In the genomic region with DNA sequence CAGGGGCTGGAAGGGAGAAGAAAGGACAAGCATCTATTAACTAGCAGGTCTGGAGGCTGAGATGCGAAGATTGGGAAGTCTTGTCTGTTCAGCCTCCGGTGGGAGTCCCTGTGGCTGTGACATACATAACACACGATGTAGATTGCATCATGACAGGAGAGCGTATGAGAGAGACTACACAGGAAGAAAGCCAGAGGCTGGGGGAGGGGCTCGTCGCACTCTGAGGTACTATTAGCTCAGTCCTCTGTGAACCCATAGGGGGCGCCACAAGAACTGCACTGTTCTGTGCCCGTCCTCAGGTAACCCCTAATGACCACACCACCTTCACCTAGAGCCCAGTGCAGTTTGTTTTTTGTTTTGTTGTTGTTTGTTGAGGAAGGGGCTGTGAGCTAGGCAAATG, we compare ENCODE assay signal across 12 mouse cellular contexts.
DNase-seq lines count a peak whose midpoint lies in the region; ATAC-seq and TF ChIP-seq lines count a peak whose summit lies in the region.
"Had no signal": no experiment of that assay in that cellular context is flagged by ENCODE, and none has a peak within 500 bp of the region (broad histone marks: within the 10 kb centered on the region; RNA-seq: fewer than 3 reads in every experiment).

No protein-coding gene starts in this region.

- intact Hi-C loops in gastrocnemius, adult 2 months (cut with DNase I): no loop called here

- TF ChIP-seq CTCF in gastrocnemius, adult 2 months (IDR thresholded peaks at IDR 0.05): peak; percentile 31; the same call in 1 of the 2 replicates
- TF ChIP-seq CTCF in spleen, adult 2 months (IDR thresholded peaks at IDR 0.05; ENCODE audit: extremely low read depth, insufficient read depth, insufficient read length, insufficient replicate concordance): 0 out of 2 replicates have a peak, but pooled peaks have one; percentile 5
- TF ChIP-seq CTCF in liver, embryonic 14.5 days (IDR thresholded peaks at IDR 0.05; ENCODE audit: low read depth): peak; percentile 41; the same call in 1 of the 2 replicates

- no peaks in the 10 kb centered on the region for H3K9me3 ChIP-seq in liver, embryonic 14.5 days (ENCODE audit: control insufficient read depth, low read length)
- H3K9me3 ChIP-seq in midbrain, embryonic 16.5 days (replicated peaks; ENCODE audit: control insufficient read depth, low read length, poor library complexity, severe bottlenecking): no peaks in the 10 kb centered on the region
- H3K9me3 ChIP-seq: forebrain, embryonic 15.5 days had no signal

- TF ChIP-seq EP300 in liver, embryonic 14.5 days (IDR thresholded peaks at IDR 0.05; ENCODE audit: low read depth): no peak

- ATAC-seq in liver, embryonic 14.5 days (ENCODE audit: insufficient read depth): no peak
- no peak for ATAC-seq in midbrain, embryonic 16.5 days
- no peak for ATAC-seq in monocyte, adult 5-6 weeks (replicated peaks; ENCODE audit: insufficient number of reproducible peaks, low FRiP score, low TSS enrichment, poor library complexity, severe bottlenecking)
- ATAC-seq: forebrain, embryonic 15.5 days; intestine, embryonic 16.5 days had no signal

- WGBS in spleen, adult 2 months: 76% methylated on average over 8 of the region's 8 CpGs
- 38% methylated on average over 8 of the region's 8 CpGs for WGBS in liver, embryonic 14.5 days (ENCODE audit: insufficient replicate concordance)
- 79% methylated on average over 8 of the region's 8 CpGs for WGBS in midbrain, embryonic 16.5 days

- H3K4me1 ChIP-seq in spleen, adult 2 months (ENCODE audit: control insufficient read depth, insufficient read depth, insufficient read length): no peaks in the 10 kb centered on the region
- peaks cover 0 to 3% of the 10 kb centered on the region in 2 experiments; a peak in 1 of 4 replicates for H3K4me1 ChIP-seq in liver, embryonic 14.5 days (replicated peaks; ENCODE audit: control insufficient read depth in 2 of 2, insufficient read depth in 2 of 2, low read length in 1 of 2)
- no peaks in the 10 kb centered on the region for H3K4me1 ChIP-seq in midbrain, embryonic 16.5 days (ENCODE audit: control insufficient read depth, insufficient read depth, low read length)
- H3K4me1 ChIP-seq: forebrain, embryonic 15.5 days had no signal

- H3K36me3 ChIP-seq in spleen, adult 2 months (ENCODE audit: control insufficient read depth, insufficient read depth, low read length): no peaks in the 10 kb centered on the region
- H3K36me3 ChIP-seq in liver, embryonic 14.5 days (replicated peaks; ENCODE audit: control insufficient read depth, insufficient read depth, low read depth): no peaks in the 10 kb centered on the region
- no peaks in the 10 kb centered on the region for H3K36me3 ChIP-seq in midbrain, embryonic 16.5 days (ENCODE audit: control insufficient read depth, insufficient read depth, low read length)
- H3K36me3 ChIP-seq: forebrain, embryonic 15.5 days had no signal

- DNase-seq in gastrocnemius, adult 2 months: no peak
- DNase-seq in gastrocnemius, adult 18-20 months (ENCODE audit: low spot score): no peak
- DNase-seq in spleen, adult 2 months (ENCODE audit: low read depth in 1 of 2, low spot score in 2 of 2): no peak
- DNase-seq in spleen, adult 12 weeks (ENCODE audit: low spot score): no peak
- DNase-seq in liver, embryonic 14.5 days (ENCODE audit: low read depth in 3 of 3, low spot score in 3 of 3): no peak
- no peak for DNase-seq in layer of hippocampus, postnatal 36 days
- DNase-seq: adrenal gland, adult 2 months; cerebellum, postnatal 25 days had no signal

- no peak overlapping the region for H3K4me2 ChIP-seq in liver, embryonic 14.5 days (ENCODE audit: low read depth)
- H3K4me2 ChIP-seq in midbrain, embryonic 16.5 days (ENCODE audit: low read length): no peak overlapping the region
- H3K4me2 ChIP-seq: forebrain, embryonic 15.5 days had no signal

- no peak overlapping the region for H3K27ac ChIP-seq in gastrocnemius, adult 2 months
- no peak overlapping the region for H3K27ac ChIP-seq in spleen, adult 2 months (ENCODE audit: insufficient read depth, low read length)
- no peak overlapping the region for H3K27ac ChIP-seq in liver, embryonic 14.5 days
- no peak overlapping the region for H3K27ac ChIP-seq in midbrain, embryonic 16.5 days (ENCODE audit: low read length)
- H3K27ac ChIP-seq: forebrain, embryonic 15.5 days had no signal

- no peak overlapping the region for H3K4me3 ChIP-seq in gastrocnemius, adult 2 months
- H3K4me3 ChIP-seq in spleen, adult 2 months (ENCODE audit: extremely low read depth, insufficient read depth, insufficient read length): no peak overlapping the region
- no peak overlapping the region for H3K4me3 ChIP-seq in liver, embryonic 14.5 days (ENCODE audit: insufficient read depth in 1 of 2, low read depth in 2 of 2, low read length in 2 of 2)
- no peak overlapping the region for H3K4me3 ChIP-seq in midbrain, embryonic 16.5 days (ENCODE audit: low read depth, low read length)
- H3K4me3 ChIP-seq: forebrain, embryonic 15.5 days had no signal

- H3K9ac ChIP-seq in liver, embryonic 14.5 days (replicated peaks): no peak overlapping the region
- no peak overlapping the region for H3K9ac ChIP-seq in midbrain, embryonic 16.5 days (ENCODE audit: low read depth, low read length)
- H3K9ac ChIP-seq: forebrain, embryonic 15.5 days had no signal

- no peaks in the 10 kb centered on the region for H3K27me3 ChIP-seq in spleen, adult 2 months (ENCODE audit: control insufficient read depth, insufficient read depth, low read length)
- no peaks in the 10 kb centered on the region for H3K27me3 ChIP-seq in liver, embryonic 14.5 days (ENCODE audit: control insufficient read depth, insufficient read depth, low read length)
- no peaks in the 10 kb centered on the region for H3K27me3 ChIP-seq in midbrain, embryonic 16.5 days (ENCODE audit: control insufficient read depth, insufficient read depth, low read depth, low read length)
- H3K27me3 ChIP-seq: forebrain, embryonic 15.5 days had no signal

- no peak for TF ChIP-seq POLR2A in spleen, adult 2 months (IDR thresholded peaks at IDR 0.05; ENCODE audit: low read depth, low read length)
